Mouse (Mus musculus) ES-Bruce4 (cell line): ENCODE measurements at regions not wholly inside any gene's neighbourhood (a gene's known extent, or its start where the extent isn't known, plus 50 kb on each side); places are given as distances from the start of the nearest gene placed in this dataset.

Source experiments
- CTCF ChIP-seq: IDR thresholded peaks from one replicate; pipeline ENCODE4 v1.8.1; 2011; ENCODE audit warnings: low read depth, low read length
- EP300 ChIP-seq: IDR thresholded peaks from 2 replicates; pipeline ENCODE4 v1.6.1; 2011; ENCODE audit warnings: low read depth, low read length; ENCODE audit not compliant: insufficient read depth
- POLR2A ChIP-seq: IDR thresholded peaks from one replicate; pipeline ENCODE4 v1.8.1; 2011; ENCODE audit warnings: low read length; ENCODE audit not compliant: insufficient read depth

GRCm38 (mm10) chr13:60262449-60263028 lies 85.4 kb upstream of the Gas1 start:
- TF ChIP-seq CTCF (no peak), POLR2A (no peak), EP300 (no peak)
